Mouse (Mus musculus) cortical plate, adult 2 months (tissue): ENCODE results near the gene Usp5.

ENCODE experiments used
- CTCF ChIP-seq: fragments of 200-500 bp; IDR thresholded peaks from 2 replicates; pipeline ENCODE4 v1.5.1; 2011; ENCODE audit warnings: mild to moderate bottlenecking, control low read depth, low read length; ENCODE audit not compliant: insufficient read depth; ENCODE audit errors: extremely low read depth
- POLR2A ChIP-seq: fragments of 200-500 bp; IDR thresholded peaks from 2 replicates; pipeline ENCODE4 v1.6.1; 2011; ENCODE audit warnings: mild to moderate bottlenecking, low read length, control low read depth; ENCODE audit not compliant: insufficient read depth; ENCODE audit errors: extremely low read depth

GRCm38 (mm10) chr6:124803061-124803460, 26.2 kb downstream of the Usp5 start:
- TF ChIP-seq CTCF (no peak), POLR2A (no peak)
